Comparison of ENCODE assay signal across 7 mouse cellular contexts in the genomic region with DNA sequence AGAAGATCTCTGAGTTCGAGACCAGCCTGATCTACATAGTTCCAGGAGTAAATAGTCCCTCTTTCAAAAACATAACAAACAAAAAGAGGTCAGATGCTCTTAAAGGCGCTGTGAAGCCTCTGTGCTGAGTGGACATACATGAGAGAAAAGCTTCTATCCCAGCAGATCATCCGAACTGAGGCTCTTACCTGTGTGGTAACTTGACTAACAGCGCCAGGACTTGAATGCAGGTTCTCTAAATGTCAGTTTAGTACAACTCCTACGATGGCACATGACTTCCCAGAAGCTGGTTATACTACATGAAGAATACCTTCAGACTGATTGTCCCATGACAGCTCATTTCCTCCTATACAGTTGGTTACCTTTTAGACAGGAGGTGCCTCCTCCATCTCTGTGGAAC.
DNase-seq lines count a peak whose midpoint lies in the region; ATAC-seq and TF ChIP-seq lines count a peak whose summit lies in the region.
"Not testable (repeated sequence)": the region's sequence is repeated elsewhere in the genome, so short reads cannot be mapped to it uniquely, and the experiment has no call there.

No protein-coding gene starts in this region.

- not testable (repeated sequence) for H3K36me3 ChIP-seq in lung, embryonic 14.5 days (ENCODE audit: insufficient read depth); neural tube, embryonic 15.5 days

- peak; percentile 16 for DNase-seq in adrenal gland, adult 2 months
- peak; percentile 30 to 36 for DNase-seq in frontal cortex, postnatal 25 days (ENCODE audit: low spot score in 2 of 2)
- DNase-seq in heart, postnatal 4 days: peak; percentile 8
- DNase-seq in kidney, adult 18-20 months: peak; percentile 24
- peak; percentile 10 to 19 for DNase-seq in layer of hippocampus, postnatal 10 days (ENCODE audit: low spot score in 2 of 2)
- not testable (repeated sequence) for DNase-seq in lung, embryonic 14.5 days

- not testable (repeated sequence) for H3K27me3 ChIP-seq in lung, embryonic 14.5 days (ENCODE audit: insufficient read depth, low read length); neural tube, embryonic 15.5 days (replicated peaks)

- H3K27ac ChIP-seq in lung, embryonic 14.5 days (ENCODE audit: low read depth); neural tube, embryonic 15.5 days (replicated peaks): not testable (repeated sequence)

- WGBS in lung, embryonic 14.5 days: 93% methylated on average over 5 of the region's 5 CpGs
- WGBS in neural tube, embryonic 15.5 days: 93% methylated on average over 5 of the region's 5 CpGs

- H3K9ac ChIP-seq in lung, embryonic 14.5 days; neural tube, embryonic 15.5 days (replicated peaks): not testable (repeated sequence)

- H3K4me1 ChIP-seq in lung, embryonic 14.5 days (ENCODE audit: insufficient read depth); neural tube, embryonic 15.5 days: not testable (repeated sequence)

- TF ChIP-seq CTCF in lung, embryonic 14.5 days (IDR thresholded peaks at IDR 0.05; ENCODE audit: low read depth): not testable (repeated sequence)

- not testable (repeated sequence) for H3K9me3 ChIP-seq in lung, embryonic 14.5 days (ENCODE audit: low read depth, low read length); neural tube, embryonic 15.5 days (replicated peaks)

- H3K4me2 ChIP-seq in lung, embryonic 14.5 days: peak overlapping the region; percentile 35
- peak overlapping the region; percentile 39 for H3K4me2 ChIP-seq in neural tube, embryonic 15.5 days

- H3K4me3 ChIP-seq in lung, embryonic 14.5 days (ENCODE audit: low read depth, low read length); neural tube, embryonic 15.5 days (replicated peaks): not testable (repeated sequence)

- not testable (repeated sequence) for ATAC-seq in lung, embryonic 14.5 days (ENCODE audit: insufficient read depth); neural tube, embryonic 15.5 days (ENCODE audit: low FRiP score)
